Mouse (Mus musculus) olfactory bulb, adult 2 months (tissue): ENCODE results near the gene Ror2.

Experiments
- CTCF ChIP-seq: fragments of 200-500 bp; IDR thresholded peaks from 2 replicates; pipeline ENCODE4 v1.5.1; 2012; ENCODE audit warnings: low read depth, mild to moderate bottlenecking, low read length, moderate library complexity; ENCODE audit not compliant: insufficient read depth
- POLR2A ChIP-seq: fragments of 200-500 bp; IDR thresholded peaks from 2 replicates; pipeline ENCODE4 v1.6.1; 2012; ENCODE audit warnings: mild to moderate bottlenecking, low read depth, low read length, moderate library complexity; ENCODE audit not compliant: insufficient read depth

GRCm38 (mm10) chr13:53262509-53263250 lies 23.2 kb downstream of the Ror2 start:
- TF ChIP-seq CTCF (no peak), POLR2A (no peak)
